Mouse (Mus musculus): ENCODE results near the gene Olfr458.
"Not testable (repeated sequence)": the region's sequence is repeated elsewhere in the genome, so short reads cannot be mapped to it uniquely, and the experiment has no call there.

Olfr458 gene

GRCm38 (mm10) chr6:42465096-42465495 lies at the start of gene Olfr458:
Gene Olfr458 (minus strand): TSS chr6:42465196.
- no peak for DNase-seq

GRCm38 (mm10) chr6:42513461-42513860 lies 48.5 kb upstream of the Olfr458 start:
- no peak for DNase-seq

GRCm38 (mm10) chr6:42509311-42509710 lies 44.3 kb upstream of the Olfr458 start:
- DNase-seq: no peak

- no peak for DNase-seq
These were observed 38.5 kb upstream of the Olfr458 start for GRCm38 (mm10) chr6:42503478-42503877.

- DNase-seq: no peak
These were observed 24.7 kb upstream of the Olfr458 start for GRCm38 (mm10) chr6:42489731-42490130.

GRCm38 (mm10) chr6:42487114-42487513 lies 22.1 kb upstream of the Olfr458 start, which contains the start of gene Olfr456:
Gene Olfr456 (minus strand): TSS chr6:42487214.
- DNase-seq: no peak

- no peak for DNase-seq
These were observed 19.6 kb upstream of the Olfr458 start for GRCm38 (mm10) chr6:42484633-42485032.

GRCm38 (mm10) chr6:42476235-42476634 lies 11.2 kb upstream of the Olfr458 start, which contains the start of gene Olfr457:
Gene Olfr457 (minus strand): TSS chr6:42476335.
- DNase-seq: no peak

- DNase-seq: not testable (repeated sequence)
These were observed 6.3 kb upstream of the Olfr458 start for GRCm38 (mm10) chr6:42471298-42471697.

GRCm38 (mm10) chr6:42470542-42470941 lies 5.5 kb upstream of the Olfr458 start:
- DNase-seq: no peak

GRCm38 (mm10) chr6:42447381-42447780 lies 17.6 kb downstream of the Olfr458 start:
- no peak for DNase-seq

GRCm38 (mm10) chr6:42444491-42444890 lies 20.5 kb downstream of the Olfr458 start:
- no peak for DNase-seq

GRCm38 (mm10) chr6:42441395-42441794 lies 23.6 kb downstream of the Olfr458 start:
- DNase-seq: no peak

GRCm38 (mm10) chr6:42435490-42435889 lies 29.5 kb downstream of the Olfr458 start:
- no peak for DNase-seq

GRCm38 (mm10) chr6:42434446-42434845 lies 30.6 kb downstream of the Olfr458 start, which contains the start of gene Tas2r126:
Gene Tas2r126 (plus strand): TSS chr6:42434535.
- no peak for DNase-seq

GRCm38 (mm10) chr6:42433554-42433953 lies 31.4 kb downstream of the Olfr458 start:
- DNase-seq: no peak

GRCm38 (mm10) chr6:42426337-42426736 lies 38.7 kb downstream of the Olfr458 start:
- DNase-seq: no peak

- no peak for DNase-seq
These were observed 40.5 kb downstream of the Olfr458 start for GRCm38 (mm10) chr6:42424472-42424871.

GRCm38 (mm10) chr6:42421439-42421838 lies 43.6 kb downstream of the Olfr458 start:
- no peak for DNase-seq

- DNase-seq: no peak
These were observed 45.6 kb downstream of the Olfr458 start for GRCm38 (mm10) chr6:42419443-42419842.
